Mouse (Mus musculus): Measurements from ENCODE around the gene Prdx4. TPM values are rescaled to one million over a fixed set of nuclear protein-coding genes. Genes with fewer than 3 reads are reported as not detected.
A peak's percentile ranks its signal among the peaks of the same experiment; 100 is the strongest.
"Not testable (repeated sequence)": the region's sequence is repeated elsewhere in the genome, so short reads cannot be mapped to it uniquely, and the experiment has no call there.

Gene Prdx4
- polyA plus RNA-seq (2015; fragmentation: Nextera tagmentation; extraction: Ambion mirVana), result 288 and 317 TPM in 2 replicates

GRCm38 (mm10) chrX:155340654-155341053, at the start of gene Prdx4:
TSS of gene Prdx4 (minus strand) at chrX:155340754.
- no peak within 1 kb of the TSS for H3K4me2 ChIP-seq
- no peak within 1 kb of the TSS for H3K4me3 ChIP-seq (replicated peaks)
- no peaks in the 10 kb centered on the region for H3K27me3 ChIP-seq (replicated peaks)
- no peak for ATAC-seq (ENCODE audit: insufficient read depth, low FRiP score, low read depth)
- no peaks in the 10 kb centered on the region for H3K36me3 ChIP-seq
- no peak within 1 kb of the TSS for H3K9ac ChIP-seq
- H3K27ac ChIP-seq, result no peak within 1 kb of the TSS
- H3K4me1 ChIP-seq, result no peaks in the 10 kb centered on the region
- H3K9me3 ChIP-seq, result no peaks in the 10 kb centered on the region

GRCm38 (mm10) chrX:155376538-155376937, 36.0 kb upstream of the Prdx4 start:
- WGBS, result 24% methylated on average over 2 of the region's 2 CpGs
- no peak overlapping the region for H3K9ac ChIP-seq

GRCm38 (mm10) chrX:155375458-155375857, 34.9 kb upstream of the Prdx4 start:
- Histone ChIP-seq H3K27me3 (replicated peaks) (no peaks in the 10 kb centered on the region), H3K9ac (no peak overlapping the region), H3K27ac (no peak overlapping the region), H3K36me3 (no peaks in the 10 kb centered on the region), H3K9me3 (no peaks in the 10 kb centered on the region), H3K4me2 (no peak overlapping the region), H3K4me3 (replicated peaks) (no peak overlapping the region), H3K4me1 (no peaks in the 10 kb centered on the region)
- no peak for ATAC-seq (ENCODE audit: insufficient read depth, low FRiP score, low read depth)
- 25% methylated on average over 1 of the region's 1 CpGs for WGBS

More at GRCm38 (mm10) chrX:155376538-155376937, 36.0 kb upstream of the Prdx4 start:
- Histone ChIP-seq H3K9me3 (no peaks in the 10 kb centered on the region), H3K27ac (no peak overlapping the region), H3K4me1 (no peaks in the 10 kb centered on the region), H3K36me3 (no peaks in the 10 kb centered on the region), H3K4me2 (no peak overlapping the region), H3K27me3 (replicated peaks) (no peaks in the 10 kb centered on the region), H3K4me3 (replicated peaks) (no peak overlapping the region)
- ATAC-seq (ENCODE audit: insufficient read depth, low FRiP score, low read depth), result no peak

GRCm38 (mm10) chrX:155370110-155370509, 29.6 kb upstream of the Prdx4 start:
- not testable (repeated sequence) for ATAC-seq (ENCODE audit: insufficient read depth, low FRiP score, low read depth); H3K4me1 ChIP-seq; H3K9me3 ChIP-seq; H3K27me3 ChIP-seq (replicated peaks); H3K27ac ChIP-seq; H3K4me3 ChIP-seq (replicated peaks); H3K36me3 ChIP-seq; H3K9ac ChIP-seq; H3K4me2 ChIP-seq
- 51% methylated on average over 3 of the region's 3 CpGs for WGBS

- no peaks in the 10 kb centered on the region for H3K4me1 ChIP-seq
- no peak overlapping the region for H3K9ac ChIP-seq
- H3K4me2 ChIP-seq, result no peak overlapping the region
- 54% methylated on average over 2 of the region's 2 CpGs for WGBS
- H3K27ac ChIP-seq, result no peak overlapping the region
- no peak for ATAC-seq (ENCODE audit: insufficient read depth, low FRiP score, low read depth)
- H3K36me3 ChIP-seq, result no peaks in the 10 kb centered on the region
- no peak overlapping the region for H3K4me3 ChIP-seq (replicated peaks)
- H3K9me3 ChIP-seq, result no peaks in the 10 kb centered on the region
- no peaks in the 10 kb centered on the region for H3K27me3 ChIP-seq (replicated peaks)
Measured at GRCm38 (mm10) chrX:155365095-155365494, 24.5 kb upstream of the Prdx4 start.

GRCm38 (mm10) chrX:155346249-155346648, 5.7 kb upstream of the Prdx4 start:
- Histone ChIP-seq H3K27me3 (replicated peaks) (no peaks in the 10 kb centered on the region), H3K9me3 (no peaks in the 10 kb centered on the region), H3K36me3 (no peaks in the 10 kb centered on the region), H3K27ac (no peak overlapping the region), H3K4me1 (no peaks in the 10 kb centered on the region), H3K4me2 (no peak overlapping the region), H3K4me3 (replicated peaks) (no peak overlapping the region), H3K9ac (no peak overlapping the region)
- no peak for ATAC-seq (ENCODE audit: insufficient read depth, low FRiP score, low read depth)
- 85% methylated on average over 2 of the region's 2 CpGs for WGBS

- H3K4me3 ChIP-seq (replicated peaks), result peak overlapping the region; percentile 55
- no peaks in the 10 kb centered on the region for H3K4me1 ChIP-seq
- peak overlapping the region; percentile 42 for H3K4me2 ChIP-seq
- H3K36me3 ChIP-seq, result no peaks in the 10 kb centered on the region
- H3K9me3 ChIP-seq, result no peaks in the 10 kb centered on the region
- 26% methylated on average over 48 of the region's 49 CpGs for WGBS
- H3K9ac ChIP-seq, result peak overlapping the region; percentile 16; the same call in 1 of the 2 replicates
- H3K27ac ChIP-seq, result peak overlapping the region; percentile 82
- ATAC-seq (ENCODE audit: insufficient read depth, low FRiP score, low read depth), result peak; percentile 95
- no peaks in the 10 kb centered on the region for H3K27me3 ChIP-seq (replicated peaks)
Measured at GRCm38 (mm10) chrX:155337905-155338721, 2.4 kb downstream of the Prdx4 start.

- ATAC-seq (ENCODE audit: insufficient read depth, low FRiP score, low read depth), result no peak
Measured at GRCm38 (mm10) chrX:155337567-155337904, 3.0 kb downstream of the Prdx4 start.

GRCm38 (mm10) chrX:155318005-155318404, 22.5 kb downstream of the Prdx4 start:
- ATAC-seq (ENCODE audit: insufficient read depth, low FRiP score, low read depth), result no peak

More at GRCm38 (mm10) chrX:155337567-155337904, 3.0 kb downstream of the Prdx4 start:
- WGBS, result 30% methylated on average over 7 of the region's 7 CpGs
- Histone ChIP-seq H3K27ac (peak overlapping the region; percentile 82; the same call in 1 of the 2 replicates), H3K27me3 (replicated peaks) (no peaks in the 10 kb centered on the region), H3K4me1 (no peaks in the 10 kb centered on the region), H3K4me3 (replicated peaks) (peak overlapping the region; percentile 55), H3K36me3 (no peaks in the 10 kb centered on the region), H3K9me3 (no peaks in the 10 kb centered on the region), H3K4me2 (peak overlapping the region; percentile 42), H3K9ac (0 out of 2 replicates have a peak overlapping the region, but pooled peaks have one; percentile 16)

GRCm38 (mm10) chrX:155306390-155306789, 34.2 kb downstream of the Prdx4 start:
- H3K4me3 ChIP-seq (replicated peaks), result no peak overlapping the region
- no peak overlapping the region for H3K4me2 ChIP-seq
- H3K27me3 ChIP-seq (replicated peaks), result no peaks in the 10 kb centered on the region
- H3K27ac ChIP-seq, result no peak overlapping the region
- H3K9ac ChIP-seq, result no peak overlapping the region
- no peaks in the 10 kb centered on the region for H3K9me3 ChIP-seq
- H3K4me1 ChIP-seq, result no peaks in the 10 kb centered on the region
- no peak for ATAC-seq (ENCODE audit: insufficient read depth, low FRiP score, low read depth)
- WGBS, result 89% methylated on average over 2 of the region's 2 CpGs
- H3K36me3 ChIP-seq, result no peaks in the 10 kb centered on the region

More at GRCm38 (mm10) chrX:155318005-155318404, 22.5 kb downstream of the Prdx4 start:
- H3K4me3 ChIP-seq (replicated peaks), result no peak overlapping the region
- no peaks in the 10 kb centered on the region for H3K4me1 ChIP-seq
- WGBS, result 38% methylated on average over 4 of the region's 4 CpGs
- no peaks in the 10 kb centered on the region for H3K27me3 ChIP-seq (replicated peaks)
- no peak overlapping the region for H3K27ac ChIP-seq
- H3K9ac ChIP-seq, result no peak overlapping the region
- no peaks in the 10 kb centered on the region for H3K36me3 ChIP-seq
- no peak overlapping the region for H3K4me2 ChIP-seq
- H3K9me3 ChIP-seq, result no peaks in the 10 kb centered on the region

- Histone ChIP-seq H3K9me3 (no peaks in the 10 kb centered on the region), H3K4me3 (replicated peaks) (no peak overlapping the region), H3K27ac (no peak overlapping the region), H3K9ac (no peak overlapping the region), H3K4me2 (no peak overlapping the region), H3K36me3 (no peaks in the 10 kb centered on the region), H3K27me3 (replicated peaks) (no peaks in the 10 kb centered on the region), H3K4me1 (no peaks in the 10 kb centered on the region)
- no peak for ATAC-seq (ENCODE audit: insufficient read depth, low FRiP score, low read depth)
- 22% methylated on average over 1 of the region's 1 CpGs for WGBS
Measured at GRCm38 (mm10) chrX:155280427-155281044, 60.0 kb downstream of the Prdx4 start.

GRCm38 (mm10) chrX:155278483-155278882, 62.1 kb downstream of the Prdx4 start:
- H3K36me3 ChIP-seq, result no peaks in the 10 kb centered on the region
- no peak overlapping the region for H3K27ac ChIP-seq
- H3K4me2 ChIP-seq, result no peak overlapping the region
- ATAC-seq (ENCODE audit: insufficient read depth, low FRiP score, low read depth), result no peak
- no peaks in the 10 kb centered on the region for H3K9me3 ChIP-seq
- H3K9ac ChIP-seq, result no peak overlapping the region
- no peak overlapping the region for H3K4me3 ChIP-seq (replicated peaks)
- WGBS, result 74% methylated on average over 4 of the region's 4 CpGs
- H3K27me3 ChIP-seq (replicated peaks), result no peaks in the 10 kb centered on the region
- H3K4me1 ChIP-seq, result no peaks in the 10 kb centered on the region
